Mouse (Mus musculus): ENCODE results near the gene Acad11. TPM values are rescaled to one million over a fixed set of nuclear protein-coding genes. Genes with fewer than 3 reads are reported as not detected.

The Acad11 gene
- total and polyA plus RNA-seq, 2 experiments from 2014 or later: 6.5 to 14.2 TPM

DNA sequence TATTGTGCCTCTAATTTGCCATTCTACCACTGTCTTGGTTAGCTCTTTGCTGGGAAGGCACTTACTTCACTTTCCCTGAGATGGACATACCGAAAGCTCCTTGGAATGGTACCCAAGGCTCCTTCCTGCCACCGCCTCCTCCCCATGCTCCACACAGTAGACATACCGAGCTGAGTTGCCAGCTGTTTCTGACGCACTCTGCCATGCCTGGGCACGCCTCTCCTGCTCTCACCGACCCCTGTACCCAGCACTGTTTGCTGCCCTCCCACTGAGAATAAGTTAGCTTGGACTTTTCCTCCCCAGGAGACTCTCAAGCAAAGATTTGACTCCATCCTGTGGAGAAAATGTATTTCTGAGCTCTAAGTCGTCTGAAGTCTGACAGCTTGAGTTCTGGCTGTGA is 37.6 kb downstream of the Acad11 start:
- 51% methylated on average over 7 of the region's 7 CpGs for WGBS
- no peaks in the 10 kb centered on the region for H3K27me3 ChIP-seq (ENCODE audit: insufficient read depth, low read length)
- ATAC-seq (no peak), DNase-seq (ENCODE audit: low spot score) (no peak)
- no peak overlapping the region for H3K4me2 ChIP-seq (ENCODE audit: low read depth, low read length)
- no peaks in the 10 kb centered on the region for H3K9me3 ChIP-seq (ENCODE audit: low read length)
- H3K9ac ChIP-seq (replicated peaks; ENCODE audit: low read length): no peak overlapping the region
- no peak overlapping the region for H3K4me3 ChIP-seq (ENCODE audit: low read length)
- no peak for TF ChIP-seq CTCF (IDR thresholded peaks at IDR 0.05; ENCODE audit: low read depth)
- H3K36me3 ChIP-seq (ENCODE audit: insufficient read depth, low read length): no peaks in the 10 kb centered on the region; the same call in 1 of the 2 replicates
- H3K27ac ChIP-seq: no peak overlapping the region
- no peaks in the 10 kb centered on the region for H3K4me1 ChIP-seq (ENCODE audit: insufficient read depth, low read length)

DNA sequence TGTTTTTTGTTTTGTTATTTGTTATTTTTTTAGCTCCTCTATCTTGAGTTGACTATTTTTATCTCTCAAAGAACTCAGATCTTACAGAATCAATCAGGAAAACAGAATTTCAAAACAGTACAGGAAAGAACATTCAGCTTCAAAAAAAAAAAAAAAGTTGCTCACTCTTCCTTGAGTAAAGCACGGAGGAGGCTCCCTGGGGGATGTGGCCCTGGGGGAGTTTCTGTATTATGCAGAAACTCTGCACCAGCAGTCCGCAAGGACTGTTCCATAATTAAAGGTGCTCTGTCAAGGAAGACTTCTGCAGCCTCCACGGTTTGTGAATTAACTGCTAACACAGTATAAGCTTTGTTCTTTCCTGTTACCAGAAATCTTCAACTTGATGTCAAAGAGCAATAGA is 38.3 kb downstream of the Acad11 start:
- no peak overlapping the region for H3K4me3 ChIP-seq (ENCODE audit: low read length)
- H3K36me3 ChIP-seq (ENCODE audit: insufficient read depth, low read length): no peaks in the 10 kb centered on the region; the same call in 1 of the 2 replicates
- H3K4me1 ChIP-seq (ENCODE audit: insufficient read depth, low read length): no peaks in the 10 kb centered on the region
- H3K9me3 ChIP-seq (ENCODE audit: low read length): no peaks in the 10 kb centered on the region
- no peak for DNase-seq (ENCODE audit: low spot score)
- H3K4me2 ChIP-seq (ENCODE audit: low read depth, low read length): no peak overlapping the region
- no peak for ATAC-seq
- H3K27ac ChIP-seq: no peak overlapping the region
- TF ChIP-seq CTCF (IDR thresholded peaks at IDR 0.05; ENCODE audit: low read depth): no peak
- WGBS: 33% methylated on average over 3 of the region's 3 CpGs
- H3K9ac ChIP-seq (replicated peaks; ENCODE audit: low read length): no peak overlapping the region
- no peaks in the 10 kb centered on the region for H3K27me3 ChIP-seq (ENCODE audit: insufficient read depth, low read length)

DNA sequence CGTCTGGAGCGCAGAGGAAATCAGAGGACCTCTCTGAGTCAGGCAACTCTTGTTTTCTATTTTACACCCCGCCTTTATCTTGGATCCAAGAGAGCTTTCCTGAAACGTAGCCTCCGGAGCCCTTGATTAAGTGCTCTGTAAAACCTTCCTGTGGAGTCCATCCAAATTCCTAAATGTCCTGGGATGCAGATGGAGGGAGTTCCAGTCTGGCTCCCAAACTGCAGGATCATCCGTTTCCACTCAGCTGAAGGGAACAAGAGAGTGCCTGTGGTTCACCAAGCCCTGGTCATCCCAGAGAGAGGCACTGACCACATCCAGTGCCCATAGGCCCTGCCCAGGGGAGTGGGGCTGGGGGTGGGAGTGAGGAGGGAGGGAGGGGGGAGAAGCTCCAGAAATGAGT is 39.1 kb downstream of the Acad11 start:
- Histone ChIP-seq H3K36me3 (ENCODE audit: insufficient read depth, low read length) (no peaks in the 10 kb centered on the region), H3K4me2 (ENCODE audit: low read depth, low read length) (no peak overlapping the region), H3K4me3 (ENCODE audit: low read length) (no peak overlapping the region), H3K9ac (replicated peaks; ENCODE audit: low read length) (no peak overlapping the region), H3K9me3 (ENCODE audit: low read length) (no peaks in the 10 kb centered on the region), H3K27me3 (ENCODE audit: insufficient read depth, low read length) (no peaks in the 10 kb centered on the region), H3K27ac (no peak overlapping the region), H3K4me1 (ENCODE audit: insufficient read depth, low read length) (no peaks in the 10 kb centered on the region)
- no peak for ATAC-seq
- 36% methylated on average over 6 of the region's 6 CpGs for WGBS
- no peak for DNase-seq (ENCODE audit: low spot score)
- TF ChIP-seq CTCF (IDR thresholded peaks at IDR 0.05; ENCODE audit: low read depth): no peak

DNA sequence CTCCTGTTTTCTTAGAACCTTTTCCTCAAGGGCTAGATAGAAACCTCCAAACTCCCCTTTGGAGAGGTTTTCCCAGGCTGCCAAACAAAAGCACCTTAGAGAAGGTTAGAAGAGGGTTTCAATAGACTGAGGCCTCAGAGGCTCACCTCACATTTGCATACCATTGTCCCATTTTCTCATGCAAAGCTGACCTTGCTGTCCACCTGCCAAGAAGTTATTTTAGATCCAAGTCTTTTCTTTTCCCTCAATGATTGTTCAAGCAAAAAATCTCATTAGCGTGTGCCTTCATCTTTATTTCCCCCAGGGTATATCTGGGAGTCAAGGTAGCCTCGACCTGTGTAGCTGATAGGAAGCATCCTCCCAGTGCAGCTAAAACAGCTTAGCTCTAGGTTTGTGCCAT is 39.7 kb downstream of the Acad11 start:
- no peak for TF ChIP-seq CTCF (IDR thresholded peaks at IDR 0.05; ENCODE audit: low read depth)
- no peaks in the 10 kb centered on the region for H3K4me1 ChIP-seq (ENCODE audit: insufficient read depth, low read length)
- no peaks in the 10 kb centered on the region for H3K9me3 ChIP-seq (ENCODE audit: low read length)
- ATAC-seq (no peak), DNase-seq (ENCODE audit: low spot score) (no peak)
- H3K4me2 ChIP-seq (ENCODE audit: low read depth, low read length): no peak overlapping the region
- 34% methylated on average over 2 of the region's 2 CpGs for WGBS
- no peak overlapping the region for H3K9ac ChIP-seq (replicated peaks; ENCODE audit: low read length)
- no peaks in the 10 kb centered on the region for H3K27me3 ChIP-seq (ENCODE audit: insufficient read depth, low read length)
- H3K27ac ChIP-seq: no peak overlapping the region
- no peaks in the 10 kb centered on the region for H3K36me3 ChIP-seq (ENCODE audit: insufficient read depth, low read length)
- H3K4me3 ChIP-seq (ENCODE audit: low read length): no peak overlapping the region

DNA sequence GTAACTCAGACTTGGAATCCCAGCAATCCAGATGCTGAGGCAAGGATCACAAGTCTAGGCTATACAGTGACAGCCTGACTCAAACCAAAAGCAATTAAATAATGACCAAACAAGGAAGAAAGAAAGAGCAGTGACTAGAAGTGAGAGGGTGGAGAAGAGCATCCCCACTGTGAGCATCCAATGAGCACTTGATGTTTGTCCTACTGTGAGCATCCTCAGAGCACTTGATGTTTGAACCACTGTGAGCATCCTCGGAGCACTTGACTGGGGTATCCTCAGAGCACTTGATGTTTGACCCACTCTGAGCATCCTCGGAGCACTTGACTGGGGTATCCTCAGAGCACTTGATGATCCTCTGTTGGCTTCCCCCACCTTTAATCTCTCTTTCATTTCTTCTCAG is 41.8 kb downstream of the Acad11 start:
- H3K4me3 ChIP-seq (ENCODE audit: low read length): no peak overlapping the region
- no peak for TF ChIP-seq CTCF (IDR thresholded peaks at IDR 0.05; ENCODE audit: low read depth)
- H3K9me3 ChIP-seq (ENCODE audit: low read length): no peaks in the 10 kb centered on the region
- no peak overlapping the region for H3K27ac ChIP-seq
- no peak overlapping the region for H3K9ac ChIP-seq (replicated peaks; ENCODE audit: low read length)
- H3K4me1 ChIP-seq (ENCODE audit: insufficient read depth, low read length): no peaks in the 10 kb centered on the region
- DNase-seq (ENCODE audit: low spot score): no peak
- H3K4me2 ChIP-seq (ENCODE audit: low read depth, low read length): no peak overlapping the region
- 77% methylated on average over 2 of the region's 2 CpGs for WGBS
- ATAC-seq: no peak
- H3K36me3 ChIP-seq (ENCODE audit: insufficient read depth, low read length): no peaks in the 10 kb centered on the region
- no peaks in the 10 kb centered on the region for H3K27me3 ChIP-seq (ENCODE audit: insufficient read depth, low read length)

DNA sequence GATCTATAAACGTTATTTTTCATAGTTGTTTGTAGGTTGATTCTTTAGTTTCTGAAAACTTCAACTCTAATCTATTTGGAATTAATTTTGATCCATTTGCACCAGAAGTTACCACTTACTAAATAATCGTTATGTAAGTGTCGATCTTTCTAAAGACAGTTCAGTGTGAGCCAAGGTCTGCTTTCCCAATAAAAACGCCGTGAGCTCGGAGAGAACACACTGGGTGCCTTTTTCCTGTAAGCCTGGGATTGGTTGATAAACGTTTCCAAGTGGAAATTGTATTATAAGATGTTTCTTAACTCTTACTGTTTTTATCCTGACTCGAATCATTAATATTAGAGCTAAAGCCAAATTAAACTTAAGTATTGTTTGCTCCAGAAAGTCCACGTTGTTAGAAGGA is 43.8 kb downstream of the Acad11 start:
- WGBS: 80% methylated on average over 9 of the region's 9 CpGs

DNA sequence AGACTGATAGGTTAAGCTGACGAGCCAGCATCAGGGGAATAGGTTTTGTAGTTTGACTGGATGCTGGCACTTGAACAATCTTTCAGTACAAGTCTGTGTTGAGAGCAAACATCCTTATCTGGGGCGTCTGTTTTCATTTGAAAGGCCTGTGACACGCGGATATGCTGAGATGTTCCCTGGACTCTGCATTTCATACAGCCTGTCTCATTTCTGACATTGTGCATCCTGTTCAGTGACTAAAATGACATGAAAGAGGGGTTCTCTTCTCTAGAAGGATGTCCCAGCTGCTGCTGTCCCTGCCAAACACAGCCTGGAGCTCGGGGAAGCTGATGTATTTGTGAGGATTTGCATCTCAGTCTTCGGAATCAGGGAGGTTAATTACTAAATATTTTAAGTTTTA is 44.3 kb downstream of the Acad11 start:
- DNase-seq (ENCODE audit: low spot score): no peak
- ATAC-seq: no peak
- no peak overlapping the region for H3K4me2 ChIP-seq (ENCODE audit: low read depth, low read length)
- H3K9me3 ChIP-seq (ENCODE audit: low read length): peaks cover 4% of the 10 kb centered on the region; the same call in 1 of the 2 replicates
- no peaks in the 10 kb centered on the region for H3K4me1 ChIP-seq (ENCODE audit: insufficient read depth, low read length)
- no peak overlapping the region for H3K27ac ChIP-seq
- WGBS: 75% methylated on average over 6 of the region's 6 CpGs
- H3K27me3 ChIP-seq (ENCODE audit: insufficient read depth, low read length): no peaks in the 10 kb centered on the region
- H3K4me3 ChIP-seq (ENCODE audit: low read length): no peak overlapping the region
- H3K36me3 ChIP-seq (ENCODE audit: insufficient read depth, low read length): no peaks in the 10 kb centered on the region
- H3K9ac ChIP-seq (replicated peaks; ENCODE audit: low read length): no peak overlapping the region
- no peak for TF ChIP-seq CTCF (IDR thresholded peaks at IDR 0.05; ENCODE audit: low read depth)

More for the DNA sequence above, 43.8 kb downstream of the Acad11 start:
- H3K4me2 ChIP-seq (ENCODE audit: low read depth, low read length): no peak overlapping the region
- no peaks in the 10 kb centered on the region for H3K4me1 ChIP-seq (ENCODE audit: insufficient read depth, low read length)
- H3K27me3 ChIP-seq (ENCODE audit: insufficient read depth, low read length): no peaks in the 10 kb centered on the region
- H3K36me3 ChIP-seq (ENCODE audit: insufficient read depth, low read length): no peaks in the 10 kb centered on the region
- ATAC-seq (no peak), DNase-seq (ENCODE audit: low spot score) (no peak)
- H3K4me3 ChIP-seq (ENCODE audit: low read length): no peak overlapping the region
- no peak overlapping the region for H3K9ac ChIP-seq (replicated peaks; ENCODE audit: low read length)
- H3K9me3 ChIP-seq (ENCODE audit: low read length): peaks cover 4% of the 10 kb centered on the region; the same call in 1 of the 2 replicates
- H3K27ac ChIP-seq: no peak overlapping the region
- no peak for TF ChIP-seq CTCF (IDR thresholded peaks at IDR 0.05; ENCODE audit: low read depth)

All from hindbrain, postnatal 0 days (tissue).